12 mouse cellular contexts compared by ENCODE assay signal in genomic region chr2:77975606-77976005, GRCm38 (mm10). TPM values are rescaled to one million over a fixed set of nuclear protein-coding genes. Genes with fewer than 3 reads are reported as not detected.
DNase-seq lines count a peak whose midpoint lies in the region; ATAC-seq and TF ChIP-seq lines count a peak whose summit lies in the region.
"Had no signal": no experiment of that assay in that cellular context is flagged by ENCODE, and none has a peak within 500 bp of the region (broad histone marks: within the 10 kb centered on the region; RNA-seq: fewer than 3 reads in every experiment).

No protein-coding gene starts in this region.

- no peak overlapping the region for H3K27ac ChIP-seq in hindbrain, embryonic 12.5 days
- H3K27ac ChIP-seq: neural tube, embryonic 13.5 days had no signal

- H3K9ac ChIP-seq in hindbrain, embryonic 12.5 days, result no peak overlapping the region
- H3K9ac ChIP-seq: liver, postnatal 0 days; neural tube, embryonic 13.5 days had no signal

- no peak overlapping the region for H3K4me3 ChIP-seq in myocyte
- no peak overlapping the region for H3K4me3 ChIP-seq in hindbrain, embryonic 12.5 days
- H3K4me3 ChIP-seq: neural tube, embryonic 13.5 days had no signal

- no peak overlapping the region for H3ac ChIP-seq in myocyte (ENCODE audit: control insufficient read depth, insufficient read length)

- no peak overlapping the region for H3K4me2 ChIP-seq in myocyte (ENCODE audit: low read depth)
- H3K4me2 ChIP-seq in hindbrain, embryonic 12.5 days (replicated peaks), result no peak overlapping the region
- H3K4me2 ChIP-seq: midbrain, embryonic 11.5 days; neural tube, embryonic 13.5 days had no signal

- no peaks in the 10 kb centered on the region for H3K79me2 ChIP-seq in myocyte (ENCODE audit: control insufficient read depth, insufficient read depth)

- H3K36me3 ChIP-seq in myocyte (ENCODE audit: control insufficient read depth, insufficient read depth), result no peaks in the 10 kb centered on the region
- no peaks in the 10 kb centered on the region for H3K36me3 ChIP-seq in hindbrain, embryonic 12.5 days
- H3K36me3 ChIP-seq: neural tube, embryonic 13.5 days had no signal

- intact Hi-C loops in heart, postnatal 14 days (cut with DNase I), result no loop called here

- peak; percentile 76 for ATAC-seq in frontal cortex, adult (ENCODE audit: low TSS enrichment)
- ATAC-seq in hindbrain, embryonic 12.5 days (ENCODE audit: low FRiP score), result no peak
- ATAC-seq: liver, postnatal 0 days had no signal

- DNase-seq in frontal cortex, postnatal 25 days (ENCODE audit: low spot score in 2 of 2), result no peak
- peak; percentile 39 for DNase-seq in right cerebral cortex, adult 18-20 months
- DNase-seq in right cerebral cortex, postnatal 10 days (ENCODE audit: low spot score in 2 of 2), result no peak
- peak; percentile 91 for DNase-seq in forelimb bud, embryonic 11.5 days (ENCODE audit: low read depth, low spot score)
- no peak for DNase-seq in heart, postnatal 14 days
- DNase-seq: gastrocnemius, postnatal 36 days; liver, postnatal 0 days had no signal

- no peaks in the 10 kb centered on the region for H3K9me3 ChIP-seq in hindbrain, embryonic 12.5 days (replicated peaks)
- H3K9me3 ChIP-seq: neural tube, embryonic 13.5 days had no signal

- 68% methylated on average over 4 of the region's 4 CpGs for WGBS in hindbrain, embryonic 12.5 days

- no peaks in the 10 kb centered on the region for H3K4me1 ChIP-seq in hindbrain, embryonic 12.5 days
- H3K4me1 ChIP-seq: neural tube, embryonic 13.5 days had no signal

- no peaks in the 10 kb centered on the region for H3K27me3 ChIP-seq in myocyte (ENCODE audit: control insufficient read depth, insufficient read depth, insufficient read length)
- H3K27me3 ChIP-seq in hindbrain, embryonic 12.5 days, result no peaks in the 10 kb centered on the region
- H3K27me3 ChIP-seq: neural tube, embryonic 13.5 days had no signal

- no peak for TF ChIP-seq POLR2A in myocyte (IDR thresholded peaks at IDR 0.05; ENCODE audit: insufficient read length, low read depth)

TF ChIP-seq in myocyte, 11 proteins besides CTCF, POLR2A, EP300 and RAD21:
- no peak for TF ChIP-seq MYOG (IDR thresholded peaks at IDR 0.05; ENCODE audit: control insufficient read depth in 1 of 3, insufficient read depth in 1 of 3, insufficient read length in 2 of 3, low read depth in 2 of 3)
- TF ChIP-seq TCF12 (IDR thresholded peaks at IDR 0.05; ENCODE audit: insufficient read depth, poor library complexity, severe bottlenecking), result no peak
- TF ChIP-seq CEBPB (IDR thresholded peaks at IDR 0.05; ENCODE audit: insufficient read depth, poor library complexity, severe bottlenecking), result 0 out of 2 replicates have a peak, but pooled peaks have one; percentile 43
TF ChIP-seq in myocyte: peak in this region for 1.

RNA-seq across cellular contexts. Expression of gene Cwc22, which starts 29.4 kb away (rescaled TPM):
- 8.3 TPM for polyA plus RNA-seq in myocyte (2012; fragmentation: generic; extraction: Trizol)
- polyA plus RNA-seq in hindbrain, embryonic 12.5 days (2016; fragmentation: Nextera tagmentation; extraction: Ambion mirVana), result 30.3 and 34.0 TPM in 2 replicates
- total RNA-seq in heart, postnatal 14 days (2021), result 10 to 100 TPM; 14.9 to 17.6 TPM

Comparison
In these comparisons a context has a peak if more than half of its experiments do, and no peak if none do; other contexts are left out.
1. DNase-seq: peak in right cerebral cortex, adult 18-20 months (single experiment) and forelimb bud, embryonic 11.5 days (single experiment); none in frontal cortex, postnatal 25 days (0 of 2), right cerebral cortex, postnatal 10 days (0 of 2) and heart, postnatal 14 days (0 of 2).